Mouse (Mus musculus) liver, postnatal 0 days (tissue): ENCODE measurements around the gene 0610030E20Rik.

ENCODE experiments used
- CTCF ChIP-seq: sonication (generic); IDR thresholded peaks from 2 replicates; pipeline ENCODE4 v1.5.1; 2016; ENCODE audit warnings: antibody characterized with exemption, low read depth
- EP300 ChIP-seq: IDR thresholded peaks from 2 replicates; pipeline ENCODE4 v1.6.1; 2016; ENCODE audit warnings: antibody characterized with exemption, low read depth, mild to moderate bottlenecking

GRCm38 (mm10) chr6:72303510-72303909 is 43.6 kb upstream of the 0610030E20Rik start:
- TF ChIP-seq CTCF = no peak
- no peak for TF ChIP-seq EP300
